Mouse (Mus musculus) intestine, postnatal 0 days (tissue): Measurements from ENCODE around the gene Dhdh. TPM values are rescaled to one million over a fixed set of nuclear protein-coding genes. Genes with fewer than 3 reads are reported as not detected.

Experiments
- ATAC-seq: fragments of 200-750 bp; cut with Nextera tagmentation; 2 replicates; pipeline ENCODE4 v1.8.0; 2017; ENCODE audit warnings: mild to moderate bottlenecking, moderate TSS enrichment, moderate library complexity
- H3K27ac ChIP-seq: fragments of 300-500 bp; sonication (generic); 2 replicates; pipeline ENCODE4 v1.5.1; 2014; ENCODE audit warnings: mild to moderate bottlenecking, low read depth, low read length, moderate library complexity
- H3K27me3 ChIP-seq: fragments of 300-500 bp; sonication (generic); replicated peaks from 2 replicates; pipeline ENCODE4 v1.6.1; 2014; ENCODE audit warnings: low read length, mixed read lengths; ENCODE audit not compliant: control insufficient read depth, insufficient read depth
- H3K36me3 ChIP-seq: fragments of 300-500 bp; sonication (generic); 2 replicates; pipeline ENCODE4 v1.6.1; 2014; ENCODE audit warnings: mild to moderate bottlenecking, moderate library complexity; ENCODE audit not compliant: control insufficient read depth, insufficient read depth
- H3K4me1 ChIP-seq: fragments of 300-500 bp; sonication (generic); replicated peaks from 2 replicates; pipeline ENCODE4 v1.6.1; 2014; ENCODE audit warnings: antibody characterized with exemption, low read length, mixed read lengths; ENCODE audit not compliant: control insufficient read depth, insufficient read depth
- H3K4me2 ChIP-seq: fragments of 300-500 bp; sonication (generic); replicated peaks from 2 replicates; pipeline ENCODE4 v1.6.1; 2014; ENCODE audit warnings: low read depth, mild to moderate bottlenecking, moderate library complexity
- H3K4me3 ChIP-seq: fragments of 300-500 bp; sonication (generic); 2 replicates; pipeline ENCODE4 v1.5.1; 2014; ENCODE audit warnings: low read depth, low read length
- H3K9ac ChIP-seq: fragments of 300-500 bp; sonication (generic); 2 replicates; pipeline ENCODE4 v1.6.1; 2014; ENCODE audit warnings: mild to moderate bottlenecking, low read depth, low read length
- H3K9me3 ChIP-seq: fragments of 300-500 bp; sonication (generic); 2 replicates; pipeline ENCODE4 v1.6.1; 2016; ENCODE audit warnings: mixed run types; ENCODE audit not compliant: control insufficient read depth
- CTCF ChIP-seq: sonication (generic); IDR thresholded peaks from 2 replicates; pipeline ENCODE4 v1.5.1; 2016; ENCODE audit warnings: low read depth, mild to moderate bottlenecking, control low read depth, antibody characterized with exemption, moderate library complexity
- WGBS: fragments of 180-500 bp; shearing (Covaris S2); extraction: QIAGEN DNeasy Blood & Tissue Kit; methylation state at CpG from one replicate; pipeline ENCODE4 v1.1.7; 2014; 5-methylcytosine and 5-hydroxymethylcytosine counted together
- microRNA-seq: library from miRNA; unstranded; fragments of <30 nt; microRNA quantifications from one replicate; pipeline ENCODE4, GENCODE M21; 2016
- polyA plus RNA-seq: library from polyadenylated mRNA; unstranded; fragments of >200 nt; fragmentation: Nextera tagmentation; extraction: Ambion mirVana; gene quantifications from 2 replicates; pipeline ENCODE4 v1.2.1, GENCODE M21; 2015

Gene Dhdh
- polyA plus RNA-seq, 1 experiment from 2014 or later: 1.1 TPM

GRCm38 (mm10) chr7:45434203-45435015, 54.2 kb downstream of the Dhdh start, which contains the start of gene Gys1:
Gys1 (plus strand) TSS chr7:45434844.
- TF ChIP-seq CTCF: peak; percentile 98
- ATAC-seq: peak; percentile 98
- Histone ChIP-seq H3K4me3 (peak within 1 kb of the TSS; percentile 77), H3K9ac (peak within 1 kb of the TSS; percentile 61), H3K4me2 (peak within 1 kb of the TSS; percentile 81), H3K27ac (peak within 1 kb of the TSS; percentile 79), H3K27me3 (no peaks in the 10 kb centered on the region), H3K36me3 (peaks cover 25% of the 10 kb centered on the region), H3K4me1 (peaks cover 4% of the 10 kb centered on the region; the same call in 1 of the 2 replicates), H3K9me3 (no peaks in the 10 kb centered on the region)
- WGBS: under 1% methylated on average over 45 of the region's 45 CpGs

DNA sequence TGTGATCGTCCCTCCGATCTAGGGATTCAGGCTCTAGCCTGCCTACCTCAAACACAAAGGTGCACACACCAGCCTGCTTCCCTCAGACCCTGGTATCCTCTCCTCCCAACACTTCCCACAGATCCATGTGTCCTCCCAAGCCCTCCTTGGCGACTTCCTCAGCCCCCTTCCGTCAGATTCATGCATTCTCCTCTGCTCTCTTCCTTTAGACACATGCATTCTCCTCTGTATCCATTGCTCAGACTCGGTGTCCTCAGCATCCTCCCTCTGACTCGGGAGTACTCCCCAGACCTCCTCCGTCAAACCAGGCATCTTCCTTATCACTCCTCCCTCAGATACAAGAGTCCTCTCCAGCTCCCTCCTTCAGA, 54.8 kb downstream of the Dhdh start:
- peak overlapping the region; percentile 81 for H3K4me2 ChIP-seq
- H3K9ac ChIP-seq: peak overlapping the region; percentile 61
- peaks cover 27% of the 10 kb centered on the region for H3K36me3 ChIP-seq
- H3K27ac ChIP-seq: peak overlapping the region; percentile 79; the same call in 1 of the 2 replicates
- H3K9me3 ChIP-seq: no peaks in the 10 kb centered on the region
- no peak for TF ChIP-seq CTCF
- ATAC-seq: no peak
- WGBS: 1% methylated on average over 7 of the region's 7 CpGs
- peak overlapping the region; percentile 77 for H3K4me3 ChIP-seq
- H3K27me3 ChIP-seq: no peaks in the 10 kb centered on the region
- peaks cover 4% of the 10 kb centered on the region; the same call in 1 of the 2 replicates for H3K4me1 ChIP-seq

- H3K9me3 ChIP-seq: no peaks in the 10 kb centered on the region
- H3K27ac ChIP-seq: no peak overlapping the region
- 89% methylated on average over 8 of the region's 8 CpGs for WGBS
- no peak overlapping the region for H3K4me2 ChIP-seq
- ATAC-seq: no peak
- peaks cover 91% of the 10 kb centered on the region for H3K36me3 ChIP-seq
- no peak overlapping the region for H3K4me3 ChIP-seq
- TF ChIP-seq CTCF: no peak
- H3K27me3 ChIP-seq: no peaks in the 10 kb centered on the region
- H3K9ac ChIP-seq: no peak overlapping the region
- H3K4me1 ChIP-seq: no peaks in the 10 kb centered on the region
Measured at GRCm38 (mm10) chr7:45426556-45426955, 62.0 kb downstream of the Dhdh start.

- Histone ChIP-seq H3K36me3 (peaks cover 54% of the 10 kb centered on the region), H3K27ac (no peak overlapping the region), H3K27me3 (peaks cover 16% of the 10 kb centered on the region; the same call in 1 of the 2 replicates), H3K4me3 (no peak overlapping the region), H3K9ac (no peak overlapping the region), H3K4me1 (no peaks in the 10 kb centered on the region), H3K9me3 (no peaks in the 10 kb centered on the region), H3K4me2 (no peak overlapping the region)
- no peak for ATAC-seq
- TF ChIP-seq CTCF: no peak
- WGBS: 93% methylated on average over 14 of the region's 14 CpGs
Measured at GRCm38 (mm10) chr7:45421194-45421593, 67.4 kb downstream of the Dhdh start.

Small RNA genes lying within 50 kb of the gene (microRNA-seq; reads per million reads assigned to microRNA genes)
- not detected for gene Gm22133

Other genes with a start within 250 kb of the Dhdh start
- 1.6 and 2.3 TPM in 2 replicates for gene Cd37, start 249.7 kb downstream of the Dhdh start, polyA plus RNA-seq
- gene Slc6a16, start 247.7 kb downstream of the Dhdh start, polyA plus RNA-seq: not detected in 2 replicates
- gene Slc6a21, start 211.3 kb downstream of the Dhdh start, polyA plus RNA-seq: not detected in 2 replicates
- gene Trpm4, start 155.0 kb downstream of the Dhdh start, polyA plus RNA-seq: 49.4 and 55.1 TPM in 2 replicates
- 0.76 and 0.88 TPM in 2 replicates for gene Hrc, start 153.5 kb downstream of the Dhdh start, polyA plus RNA-seq
- 24.5 and 24.8 TPM in 2 replicates for gene Ppfia3, start 121.8 kb downstream of the Dhdh start, polyA plus RNA-seq
- gene Lin7b, start 118.2 kb downstream of the Dhdh start, polyA plus RNA-seq: 3.4 TPM in 2 replicates
- 81.3 and 85.5 TPM in 2 replicates for gene Snrnp70, start 93.1 kb downstream of the Dhdh start, polyA plus RNA-seq
- 0.07 and 0.08 TPM in 2 replicates for gene Kcna7, start 83.2 kb downstream of the Dhdh start, polyA plus RNA-seq
- gene Ntf5, start 75.1 kb downstream of the Dhdh start, polyA plus RNA-seq: 2.0 TPM in 2 replicates
- not detected in 2 replicates for gene Lhb, start 68.0 kb downstream of the Dhdh start, polyA plus RNA-seq
- 10.4 and 10.6 TPM in 2 replicates for gene Gys1, start 54.0 kb downstream of the Dhdh start, polyA plus RNA-seq
- gene Ruvbl2, start 50.7 kb downstream of the Dhdh start, polyA plus RNA-seq: 35.6 and 38.6 TPM in 2 replicates
- gene Ftl1, start 28.9 kb downstream of the Dhdh start, polyA plus RNA-seq: 13,232 and 14,059 TPM in 2 replicates
- 173 and 180 TPM in 2 replicates for gene Bax, start 21.9 kb downstream of the Dhdh start, polyA plus RNA-seq
- gene Tulp2, start 6.9 kb downstream of the Dhdh start, polyA plus RNA-seq: 0.65 and 0.78 TPM in 2 replicates
- not detected in 2 replicates for gene Gm45808, start 2.0 kb downstream of the Dhdh start, polyA plus RNA-seq
- 199 and 218 TPM in 2 replicates for gene Nucb1, start 21.6 kb upstream of the Dhdh start, polyA plus RNA-seq
- 7.4 and 9.0 TPM in 2 replicates for gene Ppp1r15a, start 37.5 kb upstream of the Dhdh start, polyA plus RNA-seq
- gene Plekha4, start 37.5 kb upstream of the Dhdh start, polyA plus RNA-seq: 0.80 and 1.6 TPM in 2 replicates
- 0.73 and 1.2 TPM in 2 replicates for gene Hsd17b14, start 66.1 kb upstream of the Dhdh start, polyA plus RNA-seq
- gene Bcat2, start 81.3 kb upstream of the Dhdh start, polyA plus RNA-seq: 17.7 and 18.6 TPM in 2 replicates
- not detected in 2 replicates for gene Fgf21, start 126.7 kb upstream of the Dhdh start, polyA plus RNA-seq
- 0.05 and 0.23 TPM in 2 replicates for gene Fut1, start 128.5 kb upstream of the Dhdh start, polyA plus RNA-seq
- 0.08 TPM in 2 replicates for gene Izumo1, start 133.0 kb upstream of the Dhdh start, polyA plus RNA-seq
- 5.7 and 6.1 TPM in 2 replicates for gene Rasip1, start 138.7 kb upstream of the Dhdh start, polyA plus RNA-seq
- 2.8 and 3.7 TPM in 2 replicates for gene Mamstr, start 151.2 kb upstream of the Dhdh start, polyA plus RNA-seq
- gene Fut2, start 177.6 kb upstream of the Dhdh start, polyA plus RNA-seq: 2.9 and 3.6 TPM in 2 replicates
- 0.10 and 0.20 TPM in 2 replicates for gene Ntn5, start 195.2 kb upstream of the Dhdh start, polyA plus RNA-seq
- gene Sec1, start 205.6 kb upstream of the Dhdh start, polyA plus RNA-seq: 0.08 and 0.25 TPM in 2 replicates
- 2.1 and 2.7 TPM in 2 replicates for gene Car11, start 211.0 kb upstream of the Dhdh start, polyA plus RNA-seq
- gene Dbp, start 216.3 kb upstream of the Dhdh start, polyA plus RNA-seq: 6.9 and 8.6 TPM in 2 replicates
- gene Rpl18, start 226.7 kb upstream of the Dhdh start, polyA plus RNA-seq: 708 and 740 TPM in 2 replicates
- 55.1 and 55.9 TPM in 2 replicates for gene Sphk2, start 229.2 kb upstream of the Dhdh start, polyA plus RNA-seq
- 16.6 and 16.7 TPM in 2 replicates for gene Fam83e, start 232.4 kb upstream of the Dhdh start, polyA plus RNA-seq
- gene Spaca4, start 237.0 kb upstream of the Dhdh start, polyA plus RNA-seq: 0.17 and 0.22 TPM in 2 replicates